Mouse (Mus musculus) MEL (cell line): ENCODE results near the gene Cep112. TPM values are rescaled to one million over a fixed set of nuclear protein-coding genes. Genes with fewer than 3 reads are reported as not detected.

Experiments used
- DNase-seq: peaks from one replicate; pipeline ENCODE4 v3.0.0; 2011; ENCODE audit warnings: low read depth, low spot score
- H3K27ac ChIP-seq: 2 replicates; pipeline ENCODE4 v1.5.1; 2012; ENCODE audit warnings: low read depth, mild to moderate bottlenecking, control low read depth, low read length, moderate library complexity; ENCODE audit not compliant: control insufficient read depth
- H3K27me3 ChIP-seq, 2 experiments: fragments of 150-350 bp in 1 of 2; sonication (generic) in 1 of 2; 2 replicates each; pipeline ENCODE4 v1.6.1; 2012; ENCODE audit warnings: low read length in 2 of 2, mild to moderate bottlenecking in 2 of 2, improper control_type of control experiment in 1 of 2, moderate library complexity in 1 of 2; ENCODE audit not compliant: insufficient read depth in 2 of 2, control insufficient read depth in 1 of 2
- H3K36me3 ChIP-seq, 2 experiments: 2 replicates each; pipeline ENCODE4 v1.6.1; 2012 to 2014; ENCODE audit warnings: low read length in 2 of 2, improper control_type of control experiment in 1 of 2, inconsistent platforms in 1 of 2, mild to moderate bottlenecking in 1 of 2; ENCODE audit not compliant: insufficient read depth in 2 of 2, control insufficient read depth in 1 of 2
- H3K4me1 ChIP-seq, 2 experiments: fragments of 150-350 bp in 1 of 2; sonication (generic) in 1 of 2; 2 replicates each; pipeline ENCODE4 v1.6.1; 2012; ENCODE audit warnings: low read length in 2 of 2, improper control_type of control experiment in 1 of 2, mild to moderate bottlenecking in 1 of 2; ENCODE audit not compliant: insufficient read depth in 2 of 2, control insufficient read depth in 1 of 2
- H3K4me3 ChIP-seq, 2 experiments: fragments of 150-350 bp in 1 of 2; sonication (generic) in 1 of 2; 2 replicates each; pipeline ENCODE4 v1.5.1; 2012; ENCODE audit warnings: low read depth in 2 of 2, low read length in 2 of 2, mild to moderate bottlenecking in 2 of 2, moderate library complexity in 2 of 2, control low read depth in 1 of 2, improper control_type of control experiment in 1 of 2; ENCODE audit not compliant: control insufficient read depth in 1 of 2, insufficient read depth in 1 of 2
- H3K79me2 ChIP-seq: 2 replicates; pipeline ENCODE4 v1.6.1; 2012; ENCODE audit warnings: mild to moderate bottlenecking, low read length, moderate library complexity; ENCODE audit not compliant: control insufficient read depth, poor library complexity, insufficient read depth
- H3K9ac ChIP-seq: 2 replicates; pipeline ENCODE4 v1.6.1; 2012; ENCODE audit warnings: low read depth, mild to moderate bottlenecking, control low read depth, low read length, moderate library complexity; ENCODE audit not compliant: control insufficient read depth, poor library complexity, severe bottlenecking
- H3K9me3 ChIP-seq: fragments of 150-350 bp; sonication (generic); replicated peaks from 2 replicates; pipeline ENCODE4 v1.6.1; 2012; ENCODE audit warnings: mild to moderate bottlenecking, low read length, improper control_type of control experiment, moderate library complexity; ENCODE audit not compliant: insufficient read depth
- BHLHE40 ChIP-seq: IDR thresholded peaks from 2 replicates; pipeline ENCODE4 v1.6.1; 2012; ENCODE audit warnings: low read depth, mild to moderate bottlenecking, inconsistent platforms, low read length, improper control_type of control experiment, borderline replicate concordance
- CHD1 ChIP-seq: IDR thresholded peaks from 2 replicates; pipeline ENCODE4 v1.6.1; 2012; ENCODE audit warnings: low read depth, mild to moderate bottlenecking, inconsistent platforms, low read length, improper control_type of control experiment
- CTCF ChIP-seq, 3 experiments: IDR thresholded peaks in 2 of 3; conservative IDR thresholded peaks in 1 of 3; 2 replicates each; pipeline ENCODE4 v1.5.1; 2011 to 2012; ENCODE audit warnings: low read length in 3 of 3, low read depth in 2 of 3, mild to moderate bottlenecking in 2 of 3, improper control_type of control experiment in 1 of 3, inconsistent platforms in 1 of 3, mixed read lengths in 1 of 3, moderate library complexity in 1 of 3; ENCODE audit not compliant: control insufficient read depth in 1 of 3, insufficient read depth in 1 of 3, poor library complexity in 1 of 3, severe bottlenecking in 1 of 3
- E2F4 ChIP-seq: IDR thresholded peaks from 2 replicates; pipeline ENCODE4 v1.6.1; 2011; ENCODE audit warnings: low read depth, low read length, improper control_type of control experiment, borderline replicate concordance
- ELF1 ChIP-seq: IDR thresholded peaks from 2 replicates; pipeline ENCODE4 v1.6.1; 2014; ENCODE audit warnings: low read depth, mild to moderate bottlenecking, inconsistent platforms, low read length, improper control_type of control experiment, moderate library complexity
- ETS1 ChIP-seq: IDR thresholded peaks from 2 replicates; pipeline ENCODE4 v1.6.1; 2012; ENCODE audit warnings: low read depth, mild to moderate bottlenecking, inconsistent platforms, low read length, improper control_type of control experiment, moderate library complexity
- GABPA ChIP-seq: IDR thresholded peaks from 2 replicates; pipeline ENCODE4 v1.6.1; 2012; ENCODE audit warnings: low read depth, mild to moderate bottlenecking, inconsistent platforms, low read length, improper control_type of control experiment, moderate library complexity
- GATA1 ChIP-seq: IDR thresholded peaks from 2 replicates; pipeline ENCODE4 v1.6.1; 2011; ENCODE audit warnings: low read depth, low read length, improper control_type of control experiment
- JUND ChIP-seq: IDR thresholded peaks from 2 replicates; pipeline ENCODE4 v1.6.1; 2011; ENCODE audit warnings: low read depth, mild to moderate bottlenecking, improper control_type of control experiment, low read length
- KAT2A ChIP-seq: conservative IDR thresholded peaks from 2 replicates; pipeline ENCODE4 v1.6.1; 2012; ENCODE audit warnings: low read depth, low read length, improper control_type of control experiment, inconsistent platforms
- MEF2A ChIP-seq: IDR thresholded peaks from 2 replicates; pipeline ENCODE4 v1.6.1; 2014; ENCODE audit warnings: low read depth, mild to moderate bottlenecking, inconsistent platforms, low read length, improper control_type of control experiment; ENCODE audit not compliant: poor library complexity, insufficient replicate concordance, severe bottlenecking; ENCODE audit errors: extremely low read depth
- MXI1 ChIP-seq: IDR thresholded peaks from 2 replicates; pipeline ENCODE4 v1.6.1; 2011; ENCODE audit warnings: mild to moderate bottlenecking, low read depth, low read length, improper control_type of control experiment
- MYB ChIP-seq: IDR thresholded peaks from 2 replicates; pipeline ENCODE4 v1.6.1; 2011; ENCODE audit warnings: mild to moderate bottlenecking, low read depth, low read length, improper control_type of control experiment
- MYC ChIP-seq: IDR thresholded peaks from 2 replicates; pipeline ENCODE4 v1.6.1; 2011; ENCODE audit warnings: low read depth, mild to moderate bottlenecking, low read length, improper control_type of control experiment, moderate library complexity
- RAD21 ChIP-seq: IDR thresholded peaks from 2 replicates; pipeline ENCODE4 v1.6.1; 2011; ENCODE audit warnings: mild to moderate bottlenecking, low read depth, low read length, improper control_type of control experiment
- RCOR1 ChIP-seq: IDR thresholded peaks from 2 replicates; pipeline ENCODE4 v1.6.1; 2012; ENCODE audit warnings: low read depth, mild to moderate bottlenecking, inconsistent platforms, low read length, improper control_type of control experiment
- SMC3 ChIP-seq: IDR thresholded peaks from 2 replicates; pipeline ENCODE4 v1.6.1; 2011; ENCODE audit warnings: low read depth, low read length, improper control_type of control experiment
- TBP ChIP-seq: IDR thresholded peaks from 2 replicates; pipeline ENCODE4 v1.8.0; 2011; ENCODE audit warnings: low read depth, low read length, improper control_type of control experiment
- UBTF ChIP-seq: IDR thresholded peaks from 2 replicates; pipeline ENCODE4 v1.6.1; 2012; ENCODE audit warnings: low read depth, mild to moderate bottlenecking, inconsistent platforms, low read length, improper control_type of control experiment, moderate library complexity, borderline replicate concordance; ENCODE audit not compliant: insufficient read depth
- ZMIZ1 ChIP-seq: IDR thresholded peaks from 2 replicates; pipeline ENCODE4 v1.6.1; 2012; ENCODE audit warnings: low read depth, mild to moderate bottlenecking, inconsistent platforms, low read length, improper control_type of control experiment, moderate library complexity
- ZNF384 ChIP-seq: IDR thresholded peaks from 2 replicates; pipeline ENCODE4 v1.6.1; 2012; ENCODE audit warnings: low read depth, mild to moderate bottlenecking, inconsistent platforms, low read length, improper control_type of control experiment
- polyA plus RNA-seq, 2 experiments: library from polyadenylated mRNA; stranded (reverse) in 1 of 2; unstranded in 1 of 2; fragments of >175 nt in 1 of 2; fragments of >200 nt in 1 of 2; gene quantifications; 2 replicates each; pipeline versions ENCODE4 v1.2.1 to v1.2.4; 2012; ENCODE audit warnings: low replicate concordance in 2 of 2, low read depth in 1 of 2; ENCODE audit not compliant: insufficient read length in 2 of 2, insufficient read depth in 1 of 2, missing spikeins in 1 of 2
- total RNA-seq: library from RNA; depleted of rRNA; stranded (reverse); fragments of 300-350 nt; gene quantifications from 2 replicates; pipeline ENCODE4 v1.2.3, GENCODE M21; 2012

Cep112 gene
- total and polyA plus RNA-seq, 3 experiments, result 1.3 TPM; not detected in 2

GRCm38 (mm10) chr11:108382664-108383063 lies 42.3 kb upstream of the Cep112 start:
- H3K36me3 ChIP-seq, result peaks cover 0 to 2% of the 10 kb centered on the region in 2 experiments; a peak in 1 of 4 replicates
- TF ChIP-seq ETS1 (no peak), MEF2A (no peak), RAD21 (no peak), ZMIZ1 (no peak), BHLHE40 (no peak), MYB (no peak), TBP (no peak), RCOR1 (no peak), CTCF (IDR thresholded peaks at IDR 0.05 in 2 of 3, conservative IDR thresholded peaks at IDR 0.05 in 1 of 3; ENCODE audit: control insufficient read depth in 1 of 3, insufficient read depth in 1 of 3, low read depth in 2 of 3, low read length in 3 of 3, poor library complexity in 1 of 3, severe bottlenecking in 1 of 3) (no peak), MXI1 (no peak), ELF1 (no peak), E2F4 (no peak), ZNF384 (no peak), KAT2A (no peak), GABPA (no peak), MYC (no peak), UBTF (no peak), JUND (no peak), CHD1 (no peak), SMC3 (no peak)
- no peak overlapping the region for H3K4me3 ChIP-seq
- no peak for DNase-seq
- no peak overlapping the region for H3K27ac ChIP-seq
- H3K4me1 ChIP-seq, result no peaks in the 10 kb centered on the region
- H3K9ac ChIP-seq, result no peak overlapping the region
- H3K9me3 ChIP-seq, result no peaks in the 10 kb centered on the region
- H3K79me2 ChIP-seq, result no peaks in the 10 kb centered on the region
- H3K27me3 ChIP-seq, result peaks cover 0 to 2% of the 10 kb centered on the region in 2 experiments; a peak in 1 of 4 replicates

- no peak overlapping the region for H3K9ac ChIP-seq
These were observed 39.9 kb upstream of the Cep112 start for GRCm38 (mm10) chr11:108384920-108385665.

More at GRCm38 (mm10) chr11:108384920-108385665, 39.9 kb upstream of the Cep112 start:
- H3K27me3 ChIP-seq, result peaks cover 0 to 2% of the 10 kb centered on the region in 2 experiments; a peak in 1 of 4 replicates
- H3K4me1 ChIP-seq, result no peaks in the 10 kb centered on the region
- H3K79me2 ChIP-seq, result no peaks in the 10 kb centered on the region
- no peak for DNase-seq
- no peak overlapping the region for H3K27ac ChIP-seq
- TF ChIP-seq UBTF (no peak), GATA1 (0 out of 2 replicates have a peak, but pooled peaks have one; percentile 5)
- H3K36me3 ChIP-seq, result peaks cover 0 to 2% of the 10 kb centered on the region in 2 experiments; a peak in 1 of 4 replicates
- H3K4me3 ChIP-seq, result no peak overlapping the region
- no peaks in the 10 kb centered on the region for H3K9me3 ChIP-seq
